Mouse (Mus musculus): Measurements from ENCODE around the gene Gm20890. TPM values are rescaled to one million over a fixed set of nuclear protein-coding genes. Genes with fewer than 3 reads are reported as not detected.
"Not testable (repeated sequence)": the region's sequence is repeated elsewhere in the genome, so short reads cannot be mapped to it uniquely, and the experiment has no call there.

The Gm20890 gene
- not detected for total RNA-seq (2021)

GRCm38 (mm10) chrY:26776699-26777098 lies at the start of gene Gm20890:
Gm20890 (minus strand) TSS chrY:26776799.
- DNase-seq = not testable (repeated sequence)
